Mouse (Mus musculus) bone marrow macrophage, adult 2 months (primary cell): ENCODE results near the gene Dut.

Experiments
- CTCF ChIP-seq: IDR thresholded peaks from 2 replicates; pipeline ENCODE4 v1.5.1; 2012; ENCODE audit warnings: low read depth, mild to moderate bottlenecking, low read length, moderate library complexity
- POLR2A ChIP-seq: IDR thresholded peaks from 2 replicates; pipeline ENCODE4 v1.6.1; 2012; ENCODE audit warnings: mild to moderate bottlenecking, low read depth, low read length, borderline replicate concordance

DNA sequence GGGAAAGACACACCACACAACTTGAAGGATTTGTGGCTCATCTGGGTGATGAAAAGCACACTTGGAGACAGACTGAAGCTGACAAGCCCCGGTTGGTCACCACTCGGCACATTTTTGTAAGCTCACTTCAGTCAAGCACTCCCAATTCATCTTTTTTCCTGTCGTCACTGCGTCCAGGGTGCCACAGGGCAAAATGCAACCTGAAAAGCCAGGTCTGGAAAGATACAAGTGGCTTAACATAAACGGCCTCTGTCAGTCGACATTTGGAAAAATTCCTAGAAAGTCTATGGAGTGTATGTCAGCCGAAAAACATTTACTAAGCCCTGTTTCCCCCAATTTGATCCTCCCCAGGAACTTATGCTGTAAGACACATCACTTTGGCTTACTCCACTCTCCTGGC lies 45.6 kb downstream of the Dut start:
- no peak for TF ChIP-seq CTCF
- TF ChIP-seq POLR2A = no peak
